Mouse (Mus musculus) bone marrow, adult 2 months (tissue): ENCODE data around the gene Tbca. TPM values are rescaled to one million over a fixed set of nuclear protein-coding genes. Genes with fewer than 3 reads are reported as not detected.

ENCODE experiments used
- H3K27ac ChIP-seq: fragments of 200-500 bp; 2 replicates; pipeline ENCODE4 v1.5.1; 2012; ENCODE audit warnings: low read depth, mild to moderate bottlenecking, control low read depth, inconsistent platforms, low read length; ENCODE audit not compliant: control insufficient read depth, poor library complexity, insufficient read depth
- H3K4me1 ChIP-seq: fragments of 200-500 bp; 2 replicates; pipeline ENCODE4 v1.6.1; 2011; ENCODE audit warnings: low read length; ENCODE audit not compliant: control insufficient read depth, insufficient read depth
- H3K4me3 ChIP-seq: fragments of 200-500 bp; replicated peaks from 2 replicates; pipeline ENCODE3; 2011; ENCODE audit warnings: mild to moderate bottlenecking, low read depth, low read length, control low read depth; ENCODE audit not compliant: control insufficient read depth
- CTCF ChIP-seq: fragments of 200-500 bp; IDR thresholded peaks from 2 replicates; pipeline ENCODE4 v1.5.1; 2011; ENCODE audit warnings: low read length, control low read depth; ENCODE audit not compliant: control insufficient read depth, insufficient read depth
- POLR2A ChIP-seq: fragments of 200-500 bp; IDR thresholded peaks from 2 replicates; pipeline ENCODE4 v1.6.1; 2011; ENCODE audit warnings: low read depth, mild to moderate bottlenecking, control low read depth, low read length, borderline replicate concordance; ENCODE audit not compliant: control insufficient read depth
- WGBS: fragments of 180-500 bp; shearing (Covaris S2); methylation state at CpG from one replicate; pipeline ENCODE4 v1.1.7; 2018; 5-methylcytosine and 5-hydroxymethylcytosine counted together
- polyA plus RNA-seq: library from polyadenylated mRNA; stranded (reverse); fragments of >200 nt; gene quantifications from 2 replicates; pipeline ENCODE4 v1.2.4, GENCODE M21; 2011; ENCODE audit warnings: low replicate concordance; ENCODE audit not compliant: missing spikeins, insufficient read depth, insufficient read length

Tbca gene
- polyA plus RNA-seq, 1 experiment, result 107 TPM

DNA sequence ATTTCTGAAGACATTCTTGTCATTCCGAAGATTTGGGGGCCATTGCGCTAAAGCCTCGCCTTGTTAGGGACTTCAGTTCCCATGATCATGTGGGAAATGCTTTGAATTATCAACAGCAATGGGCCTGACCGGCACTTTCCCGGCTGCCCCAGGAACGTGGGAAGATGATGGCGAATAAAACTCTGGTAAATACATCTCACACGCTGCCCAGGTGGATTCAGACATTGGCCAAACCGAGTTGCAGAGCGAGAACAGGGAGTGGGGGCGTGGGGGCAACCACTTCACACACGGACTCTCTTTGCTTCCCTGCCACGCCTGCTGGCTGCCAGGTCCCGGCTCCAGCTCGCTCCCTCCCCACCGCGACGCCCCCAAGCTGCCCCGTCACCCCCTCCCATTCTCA, 83.7 kb downstream of the Tbca start:
- 8% methylated on average over 19 of the region's 19 CpGs for WGBS
- TF ChIP-seq CTCF, result no peak
- no peak for TF ChIP-seq POLR2A

DNA sequence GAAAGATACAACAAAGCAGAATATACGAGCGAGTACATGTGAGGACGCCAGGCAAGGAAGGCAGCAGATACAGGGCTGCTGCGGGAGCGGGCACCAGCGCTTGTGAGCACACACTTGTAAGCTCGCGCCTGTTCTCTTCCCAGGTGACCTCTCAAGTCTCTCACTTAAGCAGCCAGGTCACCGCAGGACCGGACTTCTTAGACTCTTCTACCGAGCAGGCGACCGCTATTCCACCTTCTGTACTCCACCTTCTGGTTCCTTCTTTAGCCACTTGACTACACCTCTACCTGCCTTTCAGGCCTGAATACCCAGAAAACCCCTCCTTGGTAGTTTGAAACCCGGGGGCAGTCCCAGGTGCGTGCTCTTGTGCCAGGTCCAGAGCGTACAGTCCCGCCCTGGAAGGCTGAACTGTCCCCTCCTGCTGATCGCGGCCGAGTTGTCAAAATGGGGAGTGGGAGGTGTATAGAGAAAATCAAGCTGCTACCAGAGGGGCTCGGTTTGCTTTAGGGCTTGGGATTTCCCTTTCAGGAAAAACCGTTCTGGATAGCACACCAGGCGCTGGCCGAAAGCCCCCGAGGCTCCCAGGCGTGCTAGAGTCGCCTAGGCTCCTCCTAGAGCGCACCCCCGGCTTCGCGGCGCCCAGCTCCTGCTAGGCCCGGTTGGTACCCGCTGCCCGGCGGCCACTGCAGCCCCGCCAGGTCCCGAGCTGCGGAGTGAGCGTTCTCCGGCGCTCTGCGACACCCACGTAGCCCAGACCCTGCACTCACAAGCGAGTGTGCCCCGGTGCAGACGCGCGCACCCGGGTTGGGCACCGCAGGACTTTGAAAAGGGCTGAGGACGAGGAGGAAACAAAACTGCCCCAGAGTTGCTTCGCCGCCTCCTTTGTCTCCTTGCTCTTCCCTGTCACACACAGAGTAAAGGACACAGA, 84.7 kb downstream of the Tbca start:
- 3% methylated on average over 54 of the region's 54 CpGs for WGBS
- no peak overlapping the region; the same call in 1 of the 2 replicates for H3K27ac ChIP-seq
- TF ChIP-seq CTCF (no peak), POLR2A (no peak)
- no peaks in the 10 kb centered on the region for H3K4me1 ChIP-seq
- H3K4me3 ChIP-seq, result no peak overlapping the region

More for the DNA sequence above, 83.7 kb downstream of the Tbca start:
- Histone ChIP-seq H3K27ac (no peak overlapping the region), H3K4me1 (no peaks in the 10 kb centered on the region), H3K4me3 (no peak overlapping the region)

DNA sequence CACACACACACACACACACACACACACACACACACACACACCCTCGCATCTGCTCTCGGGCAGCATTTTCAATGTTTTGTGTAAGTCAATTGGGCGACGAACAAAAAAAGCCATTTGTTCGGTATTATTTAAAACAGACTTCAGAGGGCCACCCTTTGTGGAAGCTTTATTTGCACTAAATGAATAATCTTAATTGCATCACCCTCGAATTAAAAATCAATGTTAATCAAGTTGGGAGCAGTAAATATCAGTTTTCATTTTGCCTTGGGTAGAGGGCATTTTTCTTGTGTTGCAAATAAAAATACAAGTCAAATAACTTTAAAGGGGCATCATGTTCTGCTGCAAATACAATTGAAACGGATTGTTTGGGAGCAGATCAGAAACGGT, 85.3 kb downstream of the Tbca start:
- no peak for TF ChIP-seq CTCF
- Histone ChIP-seq H3K27ac (no peak overlapping the region), H3K4me3 (no peak overlapping the region), H3K4me1 (no peaks in the 10 kb centered on the region)
- 4% methylated on average over 8 of the region's 8 CpGs for WGBS

DNA sequence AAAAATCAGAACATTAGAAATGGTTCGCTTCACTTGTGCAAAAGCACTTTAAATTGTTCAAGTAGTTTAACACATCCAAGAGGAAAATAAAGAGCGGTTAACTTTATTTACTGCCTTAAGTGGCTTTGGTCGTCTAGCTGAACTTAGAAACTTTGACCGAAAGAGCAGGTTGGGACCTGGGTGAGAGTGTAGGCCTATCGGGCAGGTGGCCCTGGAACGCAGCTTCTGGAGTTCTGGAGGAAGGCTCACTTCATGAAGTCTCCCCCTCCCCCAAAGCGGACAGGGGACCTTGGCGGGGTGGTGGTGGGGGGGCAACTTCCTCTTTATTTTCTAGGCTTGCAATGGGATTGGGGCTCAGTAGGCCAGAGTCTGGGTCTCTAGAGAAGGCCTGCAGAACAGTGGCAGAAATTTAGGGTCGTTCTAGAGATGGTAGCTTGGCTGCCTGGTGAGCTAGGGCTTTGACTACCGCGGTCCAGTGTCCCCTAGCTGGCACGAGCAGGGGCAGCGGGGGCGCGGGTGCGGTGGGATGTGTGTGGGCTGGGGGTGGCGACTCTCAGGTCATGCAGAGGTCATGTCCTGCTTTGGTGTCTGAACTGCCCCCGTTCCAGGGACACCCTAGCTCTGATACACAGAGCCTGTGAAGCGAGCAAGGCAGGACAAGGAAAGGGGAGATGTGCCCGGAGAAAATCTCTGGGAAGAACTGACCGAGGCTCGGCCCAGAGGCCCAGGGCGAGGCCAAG, 86.1 kb downstream of the Tbca start:
- H3K4me1 ChIP-seq, result no peaks in the 10 kb centered on the region
- 8% methylated on average over 23 of the region's 23 CpGs for WGBS
- H3K4me3 ChIP-seq, result no peak overlapping the region
- no peak for TF ChIP-seq CTCF
- no peak for TF ChIP-seq POLR2A
- H3K27ac ChIP-seq, result no peak overlapping the region

DNA sequence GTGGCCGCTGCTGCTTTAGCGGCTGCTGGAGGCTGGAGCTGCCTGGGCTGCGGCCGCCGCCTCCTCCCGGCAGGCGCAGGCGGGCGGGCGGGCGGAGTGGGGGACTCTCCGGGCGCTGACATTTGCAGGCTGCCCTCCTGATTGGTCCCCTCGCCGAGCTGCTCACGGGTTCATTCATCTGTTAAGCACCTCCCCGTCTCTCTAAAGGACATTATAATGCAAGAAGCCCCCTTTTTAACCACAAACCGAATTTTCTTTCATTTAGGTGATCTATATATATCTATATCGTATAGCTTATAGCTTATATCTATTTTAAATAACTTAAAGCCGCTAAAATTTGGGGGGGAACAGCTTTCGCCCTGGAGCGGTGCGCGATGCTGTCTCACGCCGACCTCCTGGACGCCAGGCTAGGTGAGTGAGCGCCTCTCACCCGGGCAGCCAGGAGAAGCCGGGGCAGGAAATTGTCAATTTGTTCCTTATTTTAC, 86.7 kb downstream of the Tbca start, which contains the start of gene Otp:
Gene Otp, plus strand, starts transcription at position 207 of the 485 bp plus-strand sequence.
- TF ChIP-seq CTCF (no peak), POLR2A (no peak)
- Histone ChIP-seq H3K4me3 (no peak within 1 kb of the TSS), H3K27ac (no peak within 1 kb of the TSS), H3K4me1 (no peaks in the 10 kb centered on the region)
- 6% methylated on average over 30 of the region's 30 CpGs for WGBS

DNA sequence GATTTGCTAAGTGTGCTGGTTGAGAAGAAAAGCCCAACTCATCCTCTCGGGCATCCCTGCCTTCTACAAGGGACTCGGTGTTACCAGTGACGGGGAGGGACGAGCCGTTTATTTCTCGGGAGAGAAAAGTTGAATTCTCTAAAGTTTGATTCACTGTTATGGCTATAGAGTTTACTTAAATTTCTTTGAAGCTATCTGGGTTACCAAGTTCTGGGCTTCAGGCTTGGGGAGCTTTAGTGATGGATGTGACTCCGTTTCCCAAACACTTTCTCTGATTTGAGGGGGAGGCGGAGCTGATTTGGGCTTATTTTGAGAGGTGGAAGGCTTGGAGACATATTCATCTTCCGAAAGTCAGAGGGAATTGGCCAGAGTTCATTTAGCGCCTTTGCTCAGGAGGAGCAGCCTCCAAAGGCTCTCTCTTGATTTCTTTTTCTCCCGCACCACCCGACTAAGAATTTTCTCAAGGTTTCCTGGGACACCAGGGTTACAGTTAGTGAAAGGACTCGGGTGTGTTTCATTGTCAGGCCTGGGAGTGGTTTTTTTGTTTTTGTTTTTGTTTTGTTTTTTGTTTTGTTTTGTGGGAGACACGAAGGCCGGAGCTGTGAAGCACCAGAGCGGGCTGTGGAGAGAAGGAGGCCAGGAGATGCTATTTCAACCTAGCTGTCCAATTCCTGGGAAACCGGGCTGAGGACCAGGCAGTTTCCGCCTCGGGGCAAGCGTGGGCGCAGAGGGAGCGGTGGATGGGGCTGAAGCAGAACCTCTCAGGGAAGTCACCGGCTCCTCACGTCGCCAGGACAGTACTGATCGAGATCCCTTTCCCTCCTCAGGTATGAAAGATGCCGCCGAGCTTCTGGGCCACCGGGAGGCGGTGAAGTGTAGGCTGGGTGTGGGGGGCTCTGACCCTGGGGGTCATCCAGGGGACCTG, 87.8 kb downstream of the Tbca start:
- Histone ChIP-seq H3K27ac (no peak overlapping the region), H3K4me3 (no peak overlapping the region), H3K4me1 (no peaks in the 10 kb centered on the region)
- 9% methylated on average over 30 of the region's 30 CpGs for WGBS
- TF ChIP-seq CTCF, result no peak
- TF ChIP-seq POLR2A, result no peak

DNA sequence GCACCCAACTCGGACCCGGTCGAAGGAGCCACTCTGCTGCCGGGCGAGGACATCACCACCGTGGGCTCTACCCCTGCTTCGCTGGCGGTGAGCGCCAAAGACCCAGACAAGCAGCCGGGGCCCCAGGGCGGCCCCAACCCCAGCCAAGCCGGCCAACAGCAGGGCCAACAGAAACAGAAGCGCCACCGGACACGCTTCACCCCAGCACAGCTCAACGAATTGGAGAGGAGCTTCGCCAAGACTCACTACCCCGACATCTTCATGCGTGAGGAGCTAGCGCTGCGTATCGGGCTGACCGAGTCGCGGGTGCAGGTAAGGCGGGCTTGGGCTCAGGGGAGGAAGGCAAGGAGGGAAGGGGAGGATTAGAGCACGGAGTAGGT, 88.5 kb downstream of the Tbca start:
- Histone ChIP-seq H3K27ac (no peak overlapping the region), H3K4me1 (no peaks in the 10 kb centered on the region), H3K4me3 (no peak overlapping the region)
- 10% methylated on average over 27 of the region's 27 CpGs for WGBS
- no peak for TF ChIP-seq CTCF
- no peak for TF ChIP-seq POLR2A
